Mouse (Mus musculus): Measurements from ENCODE around the gene Agbl1.

Gene Agbl1

DNA sequence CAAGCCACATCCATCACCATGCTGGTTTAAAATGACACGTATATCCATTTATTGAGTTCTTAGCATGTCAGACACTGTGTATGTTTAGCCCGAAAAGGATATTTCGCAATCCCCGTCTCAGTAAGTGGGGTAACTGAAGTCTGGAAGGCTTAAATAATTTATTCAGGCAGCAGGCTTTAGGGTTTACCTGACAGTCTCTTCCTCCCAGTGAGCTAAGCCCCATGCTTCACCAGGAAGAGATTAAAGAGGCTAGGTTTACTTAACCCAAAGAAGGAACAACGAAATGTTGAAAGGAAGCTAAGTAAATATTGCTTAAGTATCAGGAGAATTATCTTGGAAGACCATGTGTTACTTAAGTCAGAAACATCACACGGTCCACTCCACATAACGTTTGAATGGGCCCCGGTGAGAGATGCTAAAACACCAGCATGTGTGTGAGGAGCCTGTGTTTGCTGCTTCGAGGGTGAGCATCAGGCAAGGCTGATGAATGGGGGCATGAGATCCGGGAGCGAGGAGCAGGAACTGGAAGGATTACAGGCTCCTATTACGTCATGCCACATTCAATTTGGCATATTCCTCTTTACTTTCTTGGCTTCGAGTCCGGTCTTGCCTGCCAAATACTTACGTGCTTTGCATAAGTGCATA, 162.7 kb downstream of the Agbl1 start:
- 16% methylated on average over 15 of the region's 15 CpGs for WGBS

DNA sequence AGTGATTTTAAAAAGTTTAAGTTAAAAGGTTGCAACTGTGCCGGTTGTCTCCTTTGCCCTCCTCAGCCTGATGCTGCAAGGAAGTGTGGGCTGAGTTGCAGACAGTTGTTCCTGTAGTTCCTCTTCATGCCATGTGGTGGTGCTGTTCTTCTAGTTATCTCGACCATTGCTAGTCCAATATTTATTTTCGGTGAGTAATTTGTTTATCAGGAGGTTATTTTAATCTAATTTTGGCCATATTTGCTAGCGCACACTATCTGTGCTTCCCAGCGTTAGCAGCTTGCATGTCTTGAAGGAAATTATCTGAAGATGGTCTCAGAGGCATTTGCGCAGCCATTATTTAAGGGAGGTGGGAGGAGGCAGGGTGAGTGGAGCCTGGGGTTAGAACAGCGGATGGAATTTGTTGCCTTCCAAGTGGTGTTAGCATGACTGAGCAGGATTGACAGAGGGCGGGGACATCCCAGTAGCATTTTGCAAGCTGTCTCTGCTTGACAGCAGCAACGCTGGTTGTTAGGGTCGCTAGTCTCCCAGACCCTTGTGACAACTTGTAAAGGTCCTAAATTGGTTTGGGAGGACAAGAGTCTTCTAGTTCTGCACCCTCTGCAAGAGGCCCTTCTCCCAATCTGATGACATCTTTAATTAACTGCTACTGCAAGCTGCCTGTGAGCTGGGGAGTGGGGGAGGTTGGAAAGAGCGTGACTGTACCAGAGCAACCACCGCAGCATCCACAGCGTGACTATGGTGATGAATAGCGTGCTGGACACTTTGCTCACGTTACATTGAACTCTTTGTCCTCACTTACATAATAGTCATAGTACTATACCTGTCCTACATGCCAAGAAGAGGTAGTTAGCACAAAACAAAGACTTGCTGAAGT, 163.5 kb downstream of the Agbl1 start:
- 8% methylated on average over 15 of the region's 15 CpGs for WGBS

DNA sequence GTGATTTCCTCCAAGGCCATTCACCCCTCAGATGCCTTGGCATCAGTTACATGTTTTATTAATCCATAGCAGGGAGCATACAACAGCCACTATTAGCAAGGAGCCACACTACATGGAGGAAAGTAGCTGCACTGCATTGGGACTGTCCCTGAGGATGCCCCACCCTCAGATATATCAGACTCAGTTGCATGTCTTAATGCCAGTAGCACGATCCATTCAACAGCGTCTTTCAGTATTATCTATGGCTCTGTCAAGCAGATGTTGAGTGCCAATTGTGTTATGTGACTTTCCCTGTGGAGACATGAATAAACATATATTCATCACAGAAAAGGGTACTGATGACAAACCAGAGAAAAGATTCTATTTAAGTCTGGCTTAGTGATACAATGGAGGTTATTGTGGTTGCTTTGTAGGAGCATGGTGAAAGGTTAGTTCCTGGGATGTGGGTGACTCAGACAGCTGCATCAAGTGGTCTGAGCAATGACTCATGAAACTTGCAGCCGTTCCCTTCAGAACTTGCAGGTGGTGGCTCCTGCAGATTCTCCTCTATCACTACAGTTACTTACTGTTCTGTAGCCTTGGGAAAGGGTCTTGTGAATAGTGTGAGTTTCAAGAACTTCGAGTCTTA, 178.4 kb downstream of the Agbl1 start:
- WGBS = 62% methylated on average over 4 of the region's 4 CpGs

DNA sequence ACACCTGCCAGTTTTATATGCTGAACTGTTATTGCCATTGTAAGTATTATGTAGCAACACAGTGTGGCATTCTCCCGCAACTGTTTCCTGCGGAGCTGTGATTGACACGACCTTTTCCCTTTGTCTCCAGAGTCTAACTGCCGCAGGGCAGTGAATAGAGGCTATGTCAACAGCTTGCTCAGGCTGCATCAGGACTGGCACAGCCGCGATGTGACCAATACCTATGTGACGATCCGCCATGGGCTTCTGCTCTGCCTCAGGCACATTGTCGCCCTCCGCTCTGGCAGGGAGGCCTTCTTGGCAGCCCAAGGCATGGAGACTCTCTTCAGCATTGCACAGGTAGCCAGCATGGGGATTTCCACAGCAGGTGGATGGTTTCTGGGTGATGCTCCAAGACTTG, 179.3 kb downstream of the Agbl1 start:
- WGBS = 79% methylated on average over 10 of the region's 10 CpGs

DNA sequence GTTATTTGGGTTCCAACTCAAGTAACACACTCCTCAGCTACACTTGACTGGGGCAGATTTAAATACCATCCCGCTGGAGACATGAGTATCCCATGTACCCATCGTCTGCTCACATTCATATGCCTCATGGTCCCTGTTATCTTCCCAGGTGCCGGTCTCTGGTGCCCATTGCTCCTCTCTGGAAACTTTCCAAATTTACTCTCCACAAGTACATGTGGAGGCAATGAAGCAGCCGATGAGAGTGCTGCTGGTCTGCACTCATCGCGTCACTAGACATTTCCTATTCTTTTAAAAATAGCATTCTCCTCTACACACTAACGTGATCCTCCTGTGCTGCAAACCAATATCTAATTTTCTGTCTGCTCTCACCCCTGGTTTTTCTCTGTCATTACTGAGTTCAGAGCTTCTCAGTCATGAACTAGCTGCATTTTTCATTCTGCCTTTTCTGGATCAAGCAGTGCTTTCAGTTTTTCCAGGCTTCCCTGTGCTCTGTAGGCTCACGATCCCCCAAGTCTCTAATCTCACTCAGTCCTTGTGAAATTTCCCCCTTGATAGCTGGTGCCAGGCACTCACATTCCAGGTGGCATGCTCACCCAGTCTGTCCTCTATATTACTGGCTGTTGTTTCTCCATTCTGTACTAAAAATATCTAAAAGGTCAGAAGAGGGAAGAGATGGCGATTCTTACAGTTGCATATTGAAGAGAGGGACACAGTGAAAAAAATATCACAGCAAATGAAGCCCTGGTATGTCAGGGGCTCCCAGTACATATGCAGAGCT, 180.9 kb downstream of the Agbl1 start:
- WGBS = 68% methylated on average over 9 of the region's 9 CpGs

DNA sequence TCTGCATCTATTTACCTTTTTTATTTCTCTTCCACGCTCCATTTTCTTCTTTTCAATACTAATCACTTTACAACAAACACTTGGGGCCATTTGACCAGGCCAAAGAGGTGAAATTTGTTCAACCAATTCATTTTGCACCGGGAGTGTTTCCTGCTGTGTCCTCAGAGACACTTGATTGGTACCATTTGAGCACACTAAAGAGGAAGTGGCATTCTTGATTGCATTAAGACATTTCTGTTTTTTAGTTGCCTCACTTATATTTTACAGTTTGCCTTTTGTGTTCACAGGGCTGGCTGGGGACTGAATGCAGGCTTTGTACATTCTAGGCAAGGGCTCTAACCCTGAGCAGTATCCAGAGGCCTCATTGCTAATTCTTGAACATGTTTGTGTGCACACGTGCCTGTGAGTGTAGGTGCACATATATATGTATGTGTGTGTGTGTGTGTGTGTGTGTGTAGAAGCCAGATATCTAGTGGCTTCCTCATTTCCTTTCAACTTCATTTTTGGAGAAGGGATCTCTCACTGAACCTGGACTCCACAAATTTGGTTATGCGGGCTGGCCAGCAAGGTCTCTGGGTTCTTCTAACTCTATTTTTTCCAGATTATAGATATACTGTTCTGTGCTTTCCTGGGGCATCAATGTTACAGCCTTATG, 182.4 kb downstream of the Agbl1 start:
- WGBS = 74% methylated on average over 4 of the region's 4 CpGs

DNA sequence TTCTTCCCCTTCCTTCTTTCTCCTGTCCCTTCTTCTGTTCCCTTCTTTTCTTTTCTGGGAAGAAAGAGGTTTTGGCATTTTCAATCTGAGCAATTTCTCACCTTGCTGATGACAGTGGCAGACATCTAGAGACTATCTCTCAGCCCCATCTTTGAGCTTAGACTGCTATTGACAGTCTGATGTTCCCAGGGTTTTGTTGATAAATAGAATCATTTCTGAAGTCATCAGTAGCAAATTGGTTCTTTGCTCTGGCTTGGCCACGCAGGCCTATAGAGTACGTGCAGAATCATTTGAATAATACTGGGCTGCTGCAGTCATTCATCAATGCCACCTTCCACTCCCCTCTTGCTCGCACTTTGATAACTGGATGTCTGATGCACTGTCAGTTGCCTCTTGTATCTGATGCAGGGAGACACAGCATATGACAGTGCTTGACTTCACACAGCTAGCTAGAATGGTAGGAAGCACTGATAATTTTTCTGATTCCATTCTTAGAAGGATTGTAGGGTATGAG, 186.5 kb downstream of the Agbl1 start:
- 88% methylated on average over 3 of the region's 3 CpGs for WGBS

DNA sequence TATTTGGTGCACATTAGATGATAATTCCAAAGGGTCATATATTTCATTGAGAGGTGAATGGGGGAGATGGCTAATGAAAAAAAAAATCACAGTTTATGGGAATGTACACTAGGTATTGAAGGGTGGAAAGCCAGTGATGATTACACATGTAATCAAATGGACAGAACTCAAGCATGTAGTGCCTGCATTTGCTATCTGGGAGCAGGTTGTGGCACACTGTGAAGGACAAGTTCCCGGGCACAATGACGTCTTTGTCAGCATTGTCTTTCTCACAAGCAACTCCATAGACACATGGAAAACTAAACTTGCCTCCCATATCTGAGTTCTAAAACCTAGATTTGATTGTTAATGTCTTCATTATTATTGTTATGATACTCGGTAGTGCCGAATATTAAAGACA, 209.3 kb downstream of the Agbl1 start:
- 42% methylated on average over 4 of the region's 4 CpGs for WGBS

DNA sequence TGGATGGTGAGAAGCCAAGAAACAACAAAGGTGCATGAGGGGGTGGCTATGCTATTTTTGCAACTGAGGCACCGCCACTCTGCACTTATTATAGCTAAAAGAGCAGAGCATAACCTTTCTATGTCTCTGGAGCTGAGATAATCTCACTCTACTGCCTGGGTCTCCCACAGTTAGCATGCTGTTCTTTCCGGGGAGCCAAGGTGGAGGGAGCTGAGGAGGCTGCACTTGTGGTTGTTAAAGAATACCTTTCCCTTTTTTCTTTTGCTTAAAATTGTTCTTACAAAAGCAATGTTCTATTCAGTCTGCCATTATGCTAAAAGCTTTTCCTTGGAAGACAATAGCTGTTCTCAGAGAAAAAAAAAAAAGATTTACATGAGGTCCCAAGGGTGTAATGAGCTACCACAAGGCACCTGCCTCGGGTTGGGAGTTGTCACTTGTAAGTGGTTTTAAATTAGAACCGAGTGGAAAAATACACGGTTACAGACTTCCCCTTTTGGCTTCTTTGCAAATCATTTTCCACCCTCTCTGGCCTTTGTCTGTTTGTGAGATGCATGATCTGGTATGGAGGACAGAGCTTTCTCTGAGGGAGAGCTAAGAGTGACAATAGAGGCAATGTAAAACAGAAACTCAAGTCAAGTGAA, 232.8 kb downstream of the Agbl1 start:
- 44% methylated on average over 5 of the region's 5 CpGs for WGBS

DNA sequence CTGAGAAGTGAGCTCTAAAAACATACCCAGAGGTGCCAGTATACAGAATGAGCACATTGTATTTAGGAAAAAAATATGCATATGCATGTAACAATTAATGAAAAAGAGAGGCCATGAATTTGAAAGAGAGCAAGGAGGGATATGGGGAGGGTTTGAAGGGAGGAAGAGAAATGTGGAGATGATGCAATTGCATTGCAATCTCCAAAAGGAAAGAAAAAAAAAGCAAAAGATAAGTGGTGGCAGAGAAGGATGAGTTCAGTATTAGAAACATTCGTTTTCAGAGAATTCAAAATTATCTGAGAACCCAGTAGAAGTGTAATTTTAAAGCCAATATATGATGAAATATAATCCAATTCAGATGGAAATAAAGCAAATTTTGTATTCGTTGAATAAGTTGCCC, 236.7 kb downstream of the Agbl1 start:
- 49% methylated on average over 2 of the region's 2 CpGs for WGBS

DNA sequence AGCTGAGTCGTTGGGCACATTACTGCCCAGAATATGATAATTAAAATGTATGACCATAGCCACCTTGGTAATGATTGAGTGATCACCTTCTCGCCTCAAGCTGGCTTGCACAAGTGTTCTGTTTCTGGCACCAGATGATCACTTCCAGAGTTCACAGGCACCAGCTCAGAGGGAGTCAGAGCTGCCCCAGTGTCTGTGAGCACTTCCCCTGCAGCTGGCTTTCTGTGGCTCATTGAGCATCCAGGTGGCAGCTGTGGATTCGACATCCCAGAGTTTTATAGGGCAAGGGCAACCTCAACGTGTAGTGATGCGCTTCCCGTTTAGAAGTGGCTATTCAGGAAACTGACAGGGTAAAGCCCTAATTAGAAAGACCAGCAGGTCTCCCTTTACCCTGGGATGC, 244.5 kb downstream of the Agbl1 start:
- WGBS = 47% methylated on average over 6 of the region's 6 CpGs

DNA sequence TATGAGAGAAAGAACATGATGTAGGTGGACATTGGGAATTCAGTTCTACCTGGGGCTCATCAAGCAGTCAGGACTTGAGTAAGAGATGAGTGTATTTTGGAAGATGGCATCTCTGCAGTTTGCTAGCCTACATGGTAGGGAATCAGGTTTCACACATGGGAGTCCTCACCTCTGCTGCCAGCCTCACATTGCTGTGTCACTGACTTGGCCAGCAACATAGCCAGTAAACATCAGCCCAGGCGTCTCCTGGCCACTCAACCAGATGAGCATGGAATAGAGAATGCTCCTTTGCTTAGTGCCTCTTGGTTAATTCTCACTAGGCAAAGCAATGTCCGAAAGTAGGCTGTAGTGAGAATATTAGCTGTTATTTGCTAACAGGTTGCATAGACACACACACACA, 255.9 kb downstream of the Agbl1 start:
- WGBS = 94% methylated on average over 2 of the region's 2 CpGs

DNA sequence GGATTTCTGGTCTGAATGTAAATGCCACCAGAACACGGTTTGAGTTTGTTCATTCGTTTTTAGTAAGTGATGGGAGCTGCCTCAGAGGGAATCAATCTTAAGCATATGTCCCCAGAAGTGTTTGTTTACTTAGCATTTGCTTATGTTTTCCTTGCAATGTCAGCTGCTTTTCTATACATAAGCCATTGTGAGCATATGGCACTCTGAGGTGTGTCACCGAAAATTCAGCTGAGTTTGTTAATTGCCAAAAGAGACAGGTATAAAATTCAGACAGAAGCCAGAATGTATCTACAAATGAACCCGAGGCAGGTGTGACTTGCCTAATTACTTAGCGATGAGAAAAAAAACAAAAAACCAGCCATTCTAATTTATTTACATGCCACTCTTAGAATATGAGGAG, 257.8 kb downstream of the Agbl1 start:
- 83% methylated on average over 5 of the region's 5 CpGs for WGBS

DNA sequence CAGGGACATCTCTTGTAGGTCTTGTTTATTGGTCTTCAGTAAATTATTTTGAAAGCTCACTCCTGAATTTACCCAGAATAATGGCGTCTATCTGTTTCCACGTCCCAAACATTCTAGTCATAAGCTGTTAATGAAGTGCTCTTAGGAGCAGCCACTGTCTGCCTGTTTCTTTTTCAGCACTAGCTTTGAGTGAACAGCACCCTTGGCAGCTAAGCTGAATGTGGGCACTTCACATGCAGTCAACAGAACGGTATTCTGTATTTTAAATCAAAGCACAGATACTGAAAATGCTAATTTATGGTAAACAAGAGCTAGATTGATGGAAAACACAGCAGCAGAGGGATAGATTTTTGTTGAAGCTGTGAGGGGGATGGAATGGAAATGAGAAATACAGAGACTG, 294.6 kb downstream of the Agbl1 start:
- WGBS = 29% methylated on average over 3 of the region's 3 CpGs

DNA sequence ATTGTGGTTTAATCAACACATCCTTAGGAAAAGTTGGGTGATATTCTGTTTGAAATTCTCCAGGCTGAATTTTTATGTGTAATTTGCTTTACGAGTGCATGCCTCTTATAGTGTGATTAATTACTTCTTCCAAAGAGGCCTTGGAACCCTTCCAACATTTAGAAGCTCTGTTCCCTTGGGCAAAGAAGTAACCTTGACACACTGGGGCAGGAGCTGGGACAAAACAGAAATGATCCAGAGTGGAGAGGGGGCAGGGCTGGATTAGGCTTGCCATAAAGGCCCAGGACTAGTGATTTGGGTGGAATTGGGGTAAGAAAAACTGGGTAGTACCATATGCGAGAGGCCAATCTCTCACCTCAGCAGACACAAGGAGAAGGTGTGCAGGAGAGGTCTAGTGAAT, 316.8 kb downstream of the Agbl1 start:
- WGBS = 77% methylated on average over 2 of the region's 2 CpGs

DNA sequence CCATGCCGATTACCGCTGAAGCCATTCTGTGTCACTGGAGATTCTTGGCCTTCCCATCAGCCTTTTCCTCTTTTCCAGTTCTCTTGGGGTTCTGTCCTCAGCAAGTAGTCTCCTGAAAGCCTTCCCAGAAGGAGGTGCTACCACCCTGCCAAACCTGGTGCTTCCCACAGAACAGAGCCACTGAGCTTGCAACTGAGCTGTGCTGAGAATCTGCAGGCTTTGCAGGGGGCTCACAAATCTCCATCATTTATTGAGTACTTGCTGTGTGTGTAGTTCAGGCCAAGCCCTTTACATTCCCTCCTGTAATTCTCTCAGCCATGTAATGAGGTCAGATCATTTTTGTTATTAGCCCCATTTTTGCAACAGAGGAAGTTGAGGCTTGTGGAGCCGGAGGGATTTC, 322.2 kb downstream of the Agbl1 start:
- 92% methylated on average over 3 of the region's 3 CpGs for WGBS

DNA sequence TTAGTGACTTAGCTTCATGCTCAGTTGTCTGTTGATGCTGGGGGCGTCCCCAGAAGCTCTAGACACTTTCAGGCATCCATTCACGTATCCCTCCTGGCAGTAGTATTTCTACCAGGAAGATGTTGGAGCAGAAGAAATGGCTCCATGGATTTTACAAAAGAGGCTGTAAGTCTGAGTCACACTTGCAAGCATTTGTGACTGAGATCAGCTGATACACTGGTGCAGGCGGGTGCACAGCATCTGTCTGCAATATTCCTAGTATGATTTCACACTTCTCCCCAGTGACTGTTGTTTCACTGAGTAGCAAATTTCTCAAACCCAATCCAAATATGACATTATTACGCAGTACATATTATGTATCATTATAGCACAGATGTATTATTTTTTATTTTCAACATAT, 332.8 kb downstream of the Agbl1 start:
- WGBS = 61% methylated on average over 4 of the region's 4 CpGs

DNA sequence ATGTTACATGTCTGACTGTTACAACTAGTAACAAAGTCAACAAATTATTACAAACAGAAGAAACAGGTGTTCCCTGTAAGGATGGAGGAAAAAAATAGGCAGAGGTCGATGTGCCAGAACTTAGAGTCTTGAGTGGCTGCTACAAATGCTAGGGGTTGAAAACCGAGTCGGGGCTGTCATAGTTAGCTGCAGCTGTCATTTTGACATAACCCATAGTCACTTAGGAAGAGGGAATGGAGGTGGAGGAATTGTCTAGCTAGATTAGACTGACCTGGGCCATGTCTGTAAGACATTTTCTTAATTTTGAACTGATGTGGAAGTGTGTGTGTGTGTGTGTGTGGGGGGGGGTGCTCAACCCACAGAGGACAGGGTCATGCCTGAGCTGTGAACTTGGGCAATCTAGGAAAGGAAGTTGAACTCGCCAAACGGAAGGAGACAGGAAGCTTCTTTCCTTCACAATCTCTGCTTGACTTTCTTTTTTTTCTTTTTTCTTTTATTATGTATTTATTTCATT, 364.9 kb downstream of the Agbl1 start:
- WGBS = 79% methylated on average over 5 of the region's 5 CpGs

DNA sequence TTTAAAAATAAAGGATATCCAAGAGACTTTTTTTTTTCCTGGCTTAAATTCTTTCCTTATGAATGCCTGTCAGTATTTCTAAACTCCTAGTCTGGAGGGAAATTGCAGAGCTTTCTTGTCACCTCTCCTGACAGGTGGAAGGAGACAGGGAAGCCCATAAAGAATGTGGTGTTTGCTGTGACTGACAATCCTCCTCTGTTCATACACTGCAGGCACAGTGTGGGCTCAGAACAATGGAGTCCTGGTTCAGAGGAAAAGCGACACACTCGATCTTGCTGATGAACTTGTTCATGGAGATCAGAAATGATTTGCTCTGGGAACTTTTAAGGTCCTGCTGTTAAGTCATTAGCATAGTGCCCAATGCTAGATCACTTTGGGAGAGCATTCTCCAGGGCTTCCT, 368.1 kb downstream of the Agbl1 start:
- WGBS = 41% methylated on average over 2 of the region's 2 CpGs

DNA sequence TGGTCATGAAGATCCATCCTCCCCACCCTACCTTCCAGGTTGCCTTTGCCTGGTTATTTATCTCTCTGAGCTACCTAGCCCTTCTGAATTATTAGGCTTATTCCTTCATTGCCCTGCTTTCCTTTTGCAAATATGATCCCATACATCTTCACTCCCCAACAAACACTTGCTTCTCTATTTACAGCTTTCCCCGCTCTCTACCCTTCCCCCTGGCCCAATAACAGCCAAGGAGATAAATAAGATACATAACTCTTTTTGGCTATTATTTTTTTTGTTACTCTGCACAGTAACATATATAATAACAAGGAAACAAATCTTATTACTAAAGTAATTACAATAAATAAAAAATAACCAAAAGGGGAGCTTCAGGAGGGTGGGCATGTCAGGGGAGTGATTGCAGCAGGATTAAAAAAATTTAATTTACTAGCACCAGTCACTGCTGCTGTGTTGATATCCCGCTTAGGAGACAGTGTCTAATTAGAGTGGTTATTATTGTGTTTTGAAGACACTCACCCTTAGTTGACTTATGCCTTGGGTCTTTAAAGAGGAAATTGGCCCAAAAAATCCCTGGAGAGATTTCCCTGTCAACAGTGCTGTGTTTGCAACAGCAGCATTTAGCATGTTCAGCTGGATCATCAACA, 370.5 kb downstream of the Agbl1 start:
- 86% methylated on average over 2 of the region's 2 CpGs for WGBS

Data from cerebral cortex, adult 2 months (tissue).